Mouse (Mus musculus) stomach, embryonic 15.5 days (tissue): Measurements from ENCODE around the gene Nkrf. TPM values are rescaled to one million over a fixed set of nuclear protein-coding genes. Genes with fewer than 3 reads are reported as not detected.

Experiments
- ATAC-seq: fragments of 200-750 bp; cut with Nextera tagmentation; 2 replicates; pipeline ENCODE4 v1.8.0; 2017; ENCODE audit warnings: low read depth, moderate number of reproducible peaks, moderate TSS enrichment; ENCODE audit not compliant: insufficient read depth, low FRiP score
- H3K27ac ChIP-seq: fragments of 300-500 bp; sonication (generic); 2 replicates; pipeline ENCODE4 v1.5.1; 2015; ENCODE audit warnings: mild to moderate bottlenecking, inconsistent platforms
- H3K27me3 ChIP-seq: fragments of 300-500 bp; sonication (generic); replicated peaks from 2 replicates; pipeline ENCODE4 v1.6.1; 2015; ENCODE audit warnings: inconsistent platforms
- H3K36me3 ChIP-seq: fragments of 300-500 bp; sonication (generic); 2 replicates; pipeline ENCODE4 v1.6.1; 2015; ENCODE audit warnings: inconsistent platforms
- H3K4me1 ChIP-seq: fragments of 300-500 bp; sonication (generic); 2 replicates; pipeline ENCODE4 v1.6.1; 2015; ENCODE audit warnings: inconsistent platforms
- H3K4me2 ChIP-seq: fragments of 300-500 bp; sonication (generic); 2 replicates; pipeline ENCODE4 v1.6.1; 2015; ENCODE audit warnings: mild to moderate bottlenecking, inconsistent platforms
- H3K4me3 ChIP-seq: fragments of 300-500 bp; sonication (generic); replicated peaks from 2 replicates; pipeline ENCODE4 v1.5.1; 2015; ENCODE audit warnings: inconsistent platforms
- H3K9ac ChIP-seq: fragments of 300-500 bp; sonication (generic); 2 replicates; pipeline ENCODE4 v1.6.1; 2015; ENCODE audit warnings: inconsistent platforms
- H3K9me3 ChIP-seq: fragments of 300-500 bp; sonication (generic); 2 replicates; pipeline ENCODE4 v1.6.1; 2016; ENCODE audit warnings: inconsistent platforms
- WGBS: fragments of 180-500 bp; shearing (Covaris S2); methylation state at CpG from one replicate; pipeline ENCODE4 v1.1.7; 2015; 5-methylcytosine and 5-hydroxymethylcytosine counted together
- polyA plus RNA-seq: library from polyadenylated mRNA; unstranded; fragments of >200 nt; fragmentation: Nextera tagmentation; extraction: Ambion mirVana; gene quantifications from 2 replicates; pipeline ENCODE4 v1.2.1, GENCODE M21; 2015

Nkrf gene
- polyA plus RNA-seq, 1 experiment from 2014 or later = 1.9 TPM

DNA sequence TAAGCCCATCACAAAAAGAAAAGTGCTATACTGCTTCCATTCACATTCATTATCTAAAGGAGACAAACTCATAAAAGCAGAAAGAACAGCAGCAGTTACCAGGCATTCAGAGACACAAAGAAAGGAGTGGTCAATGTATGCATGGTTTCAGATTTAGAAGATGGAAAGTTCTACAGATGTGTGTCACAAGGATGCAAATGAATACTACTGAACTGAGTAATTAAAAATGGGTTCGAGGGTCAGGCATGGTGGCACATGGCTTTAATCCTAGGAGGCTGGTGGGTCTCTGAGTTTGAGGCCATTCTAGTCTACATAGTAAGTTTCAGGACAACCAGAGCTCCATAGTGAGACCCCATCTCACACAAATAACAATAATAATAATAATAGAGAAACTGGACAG, 55.5 kb downstream of the Nkrf start:
- Histone ChIP-seq H3K27me3 (no peaks in the 10 kb centered on the region), H3K9me3 (no peaks in the 10 kb centered on the region), H3K36me3 (no peaks in the 10 kb centered on the region), H3K4me2 (no peak overlapping the region), H3K27ac (no peak overlapping the region), H3K4me1 (no peaks in the 10 kb centered on the region), H3K4me3 (no peak overlapping the region), H3K9ac (no peak overlapping the region)
- 93% methylated on average over 1 of the region's 1 CpGs for WGBS
- ATAC-seq = no peak

DNA sequence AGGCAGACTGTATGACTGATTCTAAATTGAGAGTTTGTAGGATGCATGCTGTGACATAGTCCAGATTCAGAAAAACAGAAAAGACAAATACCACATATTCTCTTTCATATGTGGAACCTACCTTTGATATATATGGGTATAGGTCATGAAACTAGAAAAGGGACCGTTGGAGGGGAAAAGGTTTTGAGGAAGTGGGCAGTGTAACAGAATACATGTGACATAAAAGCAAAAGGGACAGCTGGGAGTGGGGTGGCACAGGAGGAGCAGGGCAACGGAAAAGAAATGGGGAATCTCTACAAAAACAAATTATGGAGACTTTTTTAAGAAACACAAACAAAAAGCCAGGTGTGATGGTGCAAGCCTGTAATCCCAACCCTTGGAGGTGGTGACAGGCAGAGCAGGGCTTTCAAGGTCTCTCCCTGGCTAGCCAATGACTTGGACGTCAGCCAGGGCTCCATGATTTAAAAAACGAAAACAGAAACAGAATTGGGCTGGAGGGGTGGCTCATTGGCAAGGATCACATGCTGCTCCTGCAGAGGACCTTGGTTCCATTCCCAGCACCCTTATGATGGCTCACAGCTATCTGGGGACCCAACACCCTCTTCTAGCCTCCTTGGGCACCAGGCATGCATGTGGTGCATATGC, 59.2 kb downstream of the Nkrf start:
- ATAC-seq = no peak
- WGBS = 68% methylated on average over 4 of the region's 4 CpGs

DNA sequence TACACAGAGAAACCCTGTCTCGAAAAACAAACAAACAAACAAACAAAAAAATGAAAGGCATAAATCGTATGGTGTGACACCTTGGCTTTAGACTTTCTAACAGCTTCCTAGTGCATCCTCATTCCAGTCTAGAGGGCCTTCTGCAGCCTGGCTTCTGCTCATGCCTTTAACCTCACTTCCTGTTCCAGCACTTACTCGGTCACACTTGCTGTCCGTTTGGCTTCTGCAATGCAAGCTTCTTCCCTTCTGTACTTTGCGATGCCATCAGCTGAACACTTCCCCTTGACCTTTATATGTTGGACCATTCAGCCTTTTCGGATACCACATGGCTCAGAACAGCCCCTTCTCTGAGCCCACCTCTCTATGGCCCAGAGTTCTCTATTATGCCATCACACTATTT, 61.0 kb downstream of the Nkrf start:
- no peaks in the 10 kb centered on the region for H3K4me1 ChIP-seq
- no peak for ATAC-seq
- H3K27ac ChIP-seq = no peak overlapping the region
- no peak overlapping the region for H3K4me2 ChIP-seq
- WGBS = 77% methylated on average over 6 of the region's 6 CpGs
- H3K27me3 ChIP-seq = no peaks in the 10 kb centered on the region
- no peak overlapping the region for H3K9ac ChIP-seq
- H3K9me3 ChIP-seq = no peaks in the 10 kb centered on the region
- no peaks in the 10 kb centered on the region for H3K36me3 ChIP-seq
- H3K4me3 ChIP-seq = no peak overlapping the region

More for the DNA sequence above, 59.2 kb downstream of the Nkrf start:
- Histone ChIP-seq H3K27me3 (no peaks in the 10 kb centered on the region), H3K9me3 (no peaks in the 10 kb centered on the region), H3K36me3 (no peaks in the 10 kb centered on the region), H3K4me2 (no peak overlapping the region), H3K4me3 (no peak overlapping the region), H3K9ac (no peak overlapping the region), H3K4me1 (no peaks in the 10 kb centered on the region), H3K27ac (no peak overlapping the region)

DNA sequence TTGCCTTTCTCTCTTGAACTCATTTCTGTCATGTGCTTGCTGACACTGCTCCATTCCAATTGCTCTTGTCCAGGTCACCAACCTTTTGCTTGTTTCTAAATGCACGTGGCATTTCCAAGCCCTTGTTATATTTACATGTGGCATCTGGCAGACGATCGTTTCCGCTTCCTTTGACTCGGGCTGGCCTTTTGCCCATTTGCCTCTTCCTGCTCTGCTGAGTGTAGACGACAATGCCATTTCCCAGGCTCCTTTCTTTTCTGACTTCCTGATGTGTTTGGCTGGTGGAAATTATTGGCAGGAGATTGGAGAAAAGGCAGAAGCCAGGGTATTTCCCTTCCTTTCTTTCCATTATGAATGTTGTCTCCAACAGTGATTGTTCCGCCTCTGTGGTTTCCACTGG, 63.3 kb downstream of the Nkrf start:
- Histone ChIP-seq H3K27ac (no peak overlapping the region), H3K4me3 (no peak overlapping the region), H3K4me1 (no peaks in the 10 kb centered on the region), H3K9me3 (no peaks in the 10 kb centered on the region), H3K36me3 (no peaks in the 10 kb centered on the region), H3K4me2 (no peak overlapping the region), H3K27me3 (no peaks in the 10 kb centered on the region), H3K9ac (no peak overlapping the region)
- no peak for ATAC-seq
- WGBS = 62% methylated on average over 7 of the region's 7 CpGs

Other genes starting within 250 kb of the Nkrf start
- 1.9 and 2.1 TPM in 2 replicates for gene Slc25a43, start 159.2 kb downstream of the Nkrf start, polyA plus RNA-seq
- gene Slc25a5, start 107.2 kb downstream of the Nkrf start, polyA plus RNA-seq = 736 and 754 TPM in 2 replicates
- 114 and 115 TPM in 2 replicates for gene Ube2a, start 29.0 kb downstream of the Nkrf start, polyA plus RNA-seq
- 26.9 and 28.4 TPM in 2 replicates for gene C330007P06Rik, start 28.8 kb downstream of the Nkrf start, polyA plus RNA-seq
- 15.9 and 16.2 TPM in 2 replicates for gene Sept6, start 88.9 kb upstream of the Nkrf start, polyA plus RNA-seq
- 0.10 and 0.17 TPM in 2 replicates for gene Sowahd, start 145.9 kb upstream of the Nkrf start, polyA plus RNA-seq
- 527 and 550 TPM in 2 replicates for gene Rpl39, start 182.5 kb upstream of the Nkrf start, polyA plus RNA-seq
- gene Upf3b, start 207.4 kb upstream of the Nkrf start, polyA plus RNA-seq = 22.3 and 23.6 TPM in 2 replicates
- gene Nkap, start 223.9 kb upstream of the Nkrf start, polyA plus RNA-seq = 14.1 and 14.6 TPM in 2 replicates